Mouse (Mus musculus) midbrain, embryonic 14.5 days (tissue): Measurements from ENCODE around the gene Ercc6l. TPM values are rescaled to one million over a fixed set of nuclear protein-coding genes. Genes with fewer than 3 reads are reported as not detected.

Experiments used
- ATAC-seq: fragments of 200-750 bp; cut with Nextera tagmentation; 2 replicates; pipeline ENCODE4 v1.8.0; 2017; ENCODE audit warnings: moderate number of reproducible peaks, moderate library complexity; ENCODE audit not compliant: low FRiP score, low TSS enrichment
- DNase-seq: peaks from one replicate; pipeline ENCODE4 v3.0.0-alpha.2; 2015
- H3K27ac ChIP-seq: fragments of 300-500 bp; sonication (generic); replicated peaks from 2 replicates; pipeline ENCODE4 v1.5.1; 2014; ENCODE audit warnings: mild to moderate bottlenecking, low read depth, low read length, moderate library complexity
- H3K27me3 ChIP-seq: fragments of 300-500 bp; sonication (generic); 2 replicates; pipeline ENCODE4 v1.6.1; 2014; ENCODE audit warnings: low read length, control low read depth, mixed read lengths; ENCODE audit not compliant: control insufficient read depth, insufficient read depth
- H3K36me3 ChIP-seq: fragments of 300-500 bp; sonication (generic); 2 replicates; pipeline ENCODE4 v1.6.1; 2014; ENCODE audit warnings: low read length, control low read depth; ENCODE audit not compliant: control insufficient read depth, insufficient read depth
- H3K4me1 ChIP-seq: fragments of 300-500 bp; sonication (generic); 2 replicates; pipeline ENCODE4 v1.6.1; 2014; ENCODE audit warnings: mild to moderate bottlenecking, antibody characterized with exemption, low read length, control low read depth; ENCODE audit not compliant: control insufficient read depth, insufficient read depth
- H3K4me2 ChIP-seq: fragments of 300-500 bp; sonication (generic); 2 replicates; pipeline ENCODE4 v1.6.1; 2014; ENCODE audit warnings: mild to moderate bottlenecking, low read length, moderate library complexity
- H3K4me3 ChIP-seq: fragments of 300-500 bp; sonication (generic); replicated peaks from 2 replicates; pipeline ENCODE4 v1.5.1; 2014; ENCODE audit warnings: low read depth, low read length
- H3K9ac ChIP-seq: fragments of 300-500 bp; sonication (generic); replicated peaks from 2 replicates; pipeline ENCODE4 v1.6.1; 2014; ENCODE audit warnings: mild to moderate bottlenecking, low read length, moderate library complexity
- H3K9me3 ChIP-seq: fragments of 300-500 bp; sonication (generic); 2 replicates; pipeline ENCODE4 v1.6.1; 2016; ENCODE audit warnings: low read length, control low read depth, mixed read lengths; ENCODE audit not compliant: control insufficient read depth
- WGBS: fragments of 180-500 bp; shearing (Covaris S2); extraction: QIAGEN DNeasy Blood & Tissue Kit; methylation state at CpG from one replicate; pipeline ENCODE4 v1.1.7; 2014; 5-methylcytosine and 5-hydroxymethylcytosine counted together
- polyA plus RNA-seq: library from polyadenylated mRNA; unstranded; fragments of >200 nt; fragmentation: Nextera tagmentation; extraction: Ambion mirVana; gene quantifications from 2 replicates; pipeline ENCODE4 v1.2.1, GENCODE M21; 2014

The Ercc6l gene
- polyA plus RNA-seq, 1 experiment from 2014 or later = 3.4 TPM

DNA sequence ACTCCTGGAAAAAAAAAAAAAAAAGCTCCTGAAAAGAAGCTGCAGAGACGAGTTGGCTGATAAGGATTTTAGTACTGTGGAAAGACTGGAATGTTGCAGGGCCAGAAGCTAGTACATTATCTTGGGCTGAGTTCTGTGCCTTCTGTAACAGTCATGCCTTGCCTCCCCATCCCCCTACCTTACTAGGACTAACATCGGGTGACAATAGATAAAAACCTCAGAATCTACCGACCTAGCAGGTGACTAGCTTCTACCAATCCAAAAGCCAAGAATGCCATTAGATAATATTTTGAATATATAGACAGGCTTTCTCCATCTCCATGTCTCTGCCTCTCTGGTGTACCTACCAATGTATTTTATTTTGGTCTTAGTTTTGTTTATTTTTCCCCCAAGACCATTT, 14.0 kb upstream of the Ercc6l start:
- ATAC-seq (no peak), DNase-seq (no peak)
- H3K4me3 ChIP-seq = no peak overlapping the region
- no peaks in the 10 kb centered on the region for H3K9me3 ChIP-seq
- H3K36me3 ChIP-seq = no peaks in the 10 kb centered on the region
- H3K4me1 ChIP-seq = no peaks in the 10 kb centered on the region
- 84% methylated on average over 3 of the region's 3 CpGs for WGBS
- H3K4me2 ChIP-seq = no peak overlapping the region
- no peak overlapping the region for H3K9ac ChIP-seq
- no peak overlapping the region for H3K27ac ChIP-seq
- no peaks in the 10 kb centered on the region for H3K27me3 ChIP-seq

GRCm38 (mm10) chrX:102170135-102170534, 13.2 kb upstream of the Ercc6l start:
- H3K27ac ChIP-seq = no peak overlapping the region

GRCm38 (mm10) chrX:102169724-102170123, 12.8 kb upstream of the Ercc6l start:
- WGBS = 57% methylated on average over 1 of the region's 1 CpGs
- H3K36me3 ChIP-seq = no peaks in the 10 kb centered on the region
- H3K4me1 ChIP-seq = no peaks in the 10 kb centered on the region
- H3K27ac ChIP-seq = no peak overlapping the region
- H3K9me3 ChIP-seq = no peaks in the 10 kb centered on the region
- no peak for DNase-seq
- no peak overlapping the region for H3K4me3 ChIP-seq
- ATAC-seq = no peak
- H3K9ac ChIP-seq = no peak overlapping the region
- H3K27me3 ChIP-seq = no peaks in the 10 kb centered on the region
- no peak overlapping the region for H3K4me2 ChIP-seq

More at GRCm38 (mm10) chrX:102170135-102170534, 13.2 kb upstream of the Ercc6l start:
- WGBS = 46% methylated on average over 3 of the region's 3 CpGs
- Histone ChIP-seq H3K4me2 (no peak overlapping the region), H3K27me3 (no peaks in the 10 kb centered on the region), H3K4me1 (no peaks in the 10 kb centered on the region), H3K9me3 (no peaks in the 10 kb centered on the region), H3K9ac (no peak overlapping the region), H3K36me3 (no peaks in the 10 kb centered on the region), H3K4me3 (no peak overlapping the region)
- DNase-seq (no peak), ATAC-seq (no peak)

GRCm38 (mm10) chrX:102166986-102167385, 10.1 kb upstream of the Ercc6l start:
- no peaks in the 10 kb centered on the region for H3K27me3 ChIP-seq
- H3K9ac ChIP-seq = no peak overlapping the region
- H3K9me3 ChIP-seq = no peaks in the 10 kb centered on the region
- 23% methylated on average over 6 of the region's 6 CpGs for WGBS
- DNase-seq (peak; percentile 31), ATAC-seq (no peak)
- H3K36me3 ChIP-seq = no peaks in the 10 kb centered on the region
- no peak overlapping the region for H3K4me3 ChIP-seq
- H3K4me2 ChIP-seq = no peak overlapping the region
- peak overlapping the region; percentile 68 for H3K27ac ChIP-seq
- no peaks in the 10 kb centered on the region for H3K4me1 ChIP-seq

DNA sequence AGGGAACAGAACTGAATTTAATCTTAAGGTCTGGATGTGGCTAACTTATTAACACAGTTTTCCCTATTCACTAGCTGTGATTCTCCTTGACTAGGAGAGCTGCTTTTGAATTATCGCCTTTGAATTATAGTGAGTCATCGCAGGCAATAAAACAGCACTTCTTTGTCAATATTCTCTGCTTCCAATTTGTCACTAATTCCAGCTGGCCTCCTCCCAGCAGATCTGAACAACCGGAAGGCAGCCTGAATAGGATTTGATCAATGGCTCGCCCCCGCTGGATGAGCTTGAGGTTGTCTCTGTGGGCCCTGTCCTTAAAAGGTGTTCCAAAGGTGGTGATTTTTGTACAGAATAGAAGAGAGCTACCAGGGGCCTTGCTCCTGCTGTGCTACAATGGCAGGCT, 9.6 kb upstream of the Ercc6l start:
- peak overlapping the region; percentile 68 for H3K27ac ChIP-seq
- WGBS = 44% methylated on average over 5 of the region's 5 CpGs
- H3K9ac ChIP-seq = no peak overlapping the region
- no peak overlapping the region for H3K4me2 ChIP-seq
- no peaks in the 10 kb centered on the region for H3K36me3 ChIP-seq
- no peak overlapping the region for H3K4me3 ChIP-seq
- no peaks in the 10 kb centered on the region for H3K27me3 ChIP-seq
- H3K4me1 ChIP-seq = no peaks in the 10 kb centered on the region
- ATAC-seq (no peak), DNase-seq (no peak)
- no peaks in the 10 kb centered on the region for H3K9me3 ChIP-seq

GRCm38 (mm10) chrX:102163529-102163928, 6.6 kb upstream of the Ercc6l start:
- H3K9ac ChIP-seq = no peak overlapping the region
- DNase-seq (no peak), ATAC-seq (no peak)
- H3K9me3 ChIP-seq = no peaks in the 10 kb centered on the region
- 73% methylated on average over 4 of the region's 4 CpGs for WGBS
- no peaks in the 10 kb centered on the region for H3K4me1 ChIP-seq
- H3K27me3 ChIP-seq = no peaks in the 10 kb centered on the region
- no peak overlapping the region for H3K27ac ChIP-seq
- no peak overlapping the region for H3K4me3 ChIP-seq
- no peaks in the 10 kb centered on the region for H3K36me3 ChIP-seq
- no peak overlapping the region for H3K4me2 ChIP-seq

DNA sequence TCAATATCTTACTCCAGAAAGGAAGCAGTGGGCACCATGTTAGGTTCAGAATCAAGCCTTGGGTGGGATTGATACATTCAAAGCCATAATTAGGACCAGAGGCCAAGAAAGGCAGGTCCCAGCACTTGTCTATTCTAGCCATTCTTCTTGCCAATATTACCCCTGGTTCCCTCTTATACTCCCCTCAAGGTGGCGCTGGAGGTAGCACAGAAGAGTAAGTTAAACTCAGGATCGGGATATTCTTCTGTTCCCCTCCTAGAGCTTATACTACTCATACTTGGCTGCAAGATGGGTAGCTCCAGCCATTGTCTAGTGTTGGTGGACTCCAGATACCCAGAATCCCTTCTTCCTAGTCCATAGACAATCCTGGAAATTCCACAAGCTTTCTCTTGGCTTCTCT, 6.2 kb upstream of the Ercc6l start:
- H3K27me3 ChIP-seq = no peaks in the 10 kb centered on the region
- no peak overlapping the region for H3K4me2 ChIP-seq
- no peak overlapping the region for H3K9ac ChIP-seq
- WGBS = 34% methylated on average over 2 of the region's 2 CpGs
- H3K9me3 ChIP-seq = no peaks in the 10 kb centered on the region
- no peaks in the 10 kb centered on the region for H3K4me1 ChIP-seq
- DNase-seq (no peak), ATAC-seq (no peak)
- no peak overlapping the region for H3K27ac ChIP-seq
- no peaks in the 10 kb centered on the region for H3K36me3 ChIP-seq
- no peak overlapping the region for H3K4me3 ChIP-seq

GRCm38 (mm10) chrX:102160528-102160927, 3.6 kb upstream of the Ercc6l start:
- Histone ChIP-seq H3K36me3 (no peaks in the 10 kb centered on the region), H3K4me1 (no peaks in the 10 kb centered on the region), H3K4me2 (no peak overlapping the region), H3K9me3 (no peaks in the 10 kb centered on the region), H3K27me3 (no peaks in the 10 kb centered on the region), H3K27ac (no peak overlapping the region), H3K4me3 (no peak overlapping the region), H3K9ac (no peak overlapping the region)
- ATAC-seq = no peak
- DNase-seq = no peak
- WGBS = 78% methylated on average over 2 of the region's 2 CpGs

GRCm38 (mm10) chrX:102159778-102160177, 2.9 kb upstream of the Ercc6l start:
- ATAC-seq = no peak
- Histone ChIP-seq H3K4me1 (no peaks in the 10 kb centered on the region), H3K4me2 (no peak overlapping the region), H3K4me3 (no peak overlapping the region), H3K9me3 (no peaks in the 10 kb centered on the region), H3K36me3 (no peaks in the 10 kb centered on the region), H3K9ac (no peak overlapping the region), H3K27ac (no peak overlapping the region), H3K27me3 (no peaks in the 10 kb centered on the region)
- WGBS = 32% methylated on average over 2 of the region's 2 CpGs
- DNase-seq = peak; percentile 4
